Mouse (Mus musculus): Measurements from ENCODE around the gene Crtc2.

Crtc2 gene

DNA sequence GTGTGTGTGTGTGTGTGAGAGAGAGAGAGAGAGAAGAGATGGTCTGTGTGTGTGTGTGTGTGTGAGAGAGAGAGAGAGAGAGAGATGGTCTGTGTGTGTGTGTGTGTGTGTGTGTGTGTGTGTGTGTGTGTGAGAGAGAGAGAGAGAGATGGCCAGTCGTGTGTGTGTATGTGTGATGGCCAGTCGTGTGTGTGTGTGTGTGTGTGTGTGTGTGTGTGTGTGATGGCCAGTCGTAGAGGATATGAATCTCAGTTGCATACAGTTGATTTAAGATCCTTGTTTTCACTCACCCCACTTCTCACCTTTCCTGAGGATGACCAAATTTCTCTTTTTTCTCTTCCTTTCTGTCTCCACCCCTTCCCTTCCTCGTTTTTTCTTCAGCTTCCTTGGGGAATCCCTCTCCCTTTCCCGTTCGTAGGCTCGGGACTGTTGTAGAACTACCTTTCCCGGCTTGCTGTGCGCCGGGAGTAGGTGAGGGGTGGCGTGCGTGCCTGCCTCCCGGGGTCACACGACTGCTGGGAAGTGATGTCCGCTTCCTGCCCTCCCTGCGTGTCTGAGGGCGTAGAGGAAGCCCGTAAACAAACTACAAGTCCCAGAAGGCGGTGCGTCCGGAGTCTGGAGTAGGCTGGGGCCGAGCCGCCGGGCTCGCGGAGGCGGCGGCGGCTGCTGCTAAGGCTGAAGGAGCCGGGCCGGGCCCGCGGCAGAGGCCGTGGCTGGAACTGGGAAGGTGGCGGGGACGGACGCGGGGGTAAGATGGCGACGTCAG lies at the start of gene Crtc2:
TSS of gene Crtc2 (plus strand) at position 511 of the 766 bp plus-strand sequence.
- under 1% methylated on average over 40 of the region's 40 CpGs for WGBS

DNA sequence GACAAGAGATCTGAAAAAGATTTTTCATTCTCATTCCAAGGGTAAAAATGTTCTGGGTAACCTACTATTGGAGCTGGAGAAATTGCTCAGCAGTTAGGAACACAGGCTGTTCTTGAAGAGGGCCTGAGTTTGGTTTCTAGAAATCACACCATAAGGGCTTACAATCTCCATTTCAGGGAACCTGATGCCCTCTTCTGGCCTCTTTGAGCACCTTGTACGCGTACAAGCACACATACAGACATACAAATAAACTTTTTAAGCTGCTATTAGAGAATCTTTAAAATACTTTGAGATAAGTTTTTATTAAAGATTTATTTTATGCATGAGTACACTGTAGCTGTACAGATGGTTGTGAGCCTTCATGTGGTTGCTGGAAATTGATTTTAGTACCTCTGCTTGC lies 49.4 kb upstream of the Crtc2 start:
- whole genome bisulfite sequencing, result 97% methylated on average over 2 of the region's 2 CpGs

DNA sequence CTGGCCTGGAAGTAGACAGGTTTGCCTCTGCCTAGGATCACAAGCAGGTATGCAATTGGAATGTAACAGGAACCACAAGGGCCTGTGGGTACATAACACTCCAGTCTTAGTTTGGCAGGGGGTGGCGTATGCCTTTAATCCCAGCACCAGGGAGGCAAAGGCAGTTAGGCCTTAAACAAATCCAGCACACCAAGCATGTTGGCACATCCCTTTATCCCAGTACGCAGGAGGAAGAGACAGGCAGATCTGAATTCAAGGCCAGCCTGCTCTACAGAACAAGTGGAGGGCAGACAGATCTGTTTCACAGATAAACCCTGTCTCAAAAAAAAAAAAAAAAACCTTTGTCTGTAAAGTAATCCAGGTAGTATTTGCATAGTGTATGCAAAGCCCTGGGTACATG lies 45.3 kb upstream of the Crtc2 start:
- 87% methylated on average over 2 of the region's 2 CpGs for WGBS

DNA sequence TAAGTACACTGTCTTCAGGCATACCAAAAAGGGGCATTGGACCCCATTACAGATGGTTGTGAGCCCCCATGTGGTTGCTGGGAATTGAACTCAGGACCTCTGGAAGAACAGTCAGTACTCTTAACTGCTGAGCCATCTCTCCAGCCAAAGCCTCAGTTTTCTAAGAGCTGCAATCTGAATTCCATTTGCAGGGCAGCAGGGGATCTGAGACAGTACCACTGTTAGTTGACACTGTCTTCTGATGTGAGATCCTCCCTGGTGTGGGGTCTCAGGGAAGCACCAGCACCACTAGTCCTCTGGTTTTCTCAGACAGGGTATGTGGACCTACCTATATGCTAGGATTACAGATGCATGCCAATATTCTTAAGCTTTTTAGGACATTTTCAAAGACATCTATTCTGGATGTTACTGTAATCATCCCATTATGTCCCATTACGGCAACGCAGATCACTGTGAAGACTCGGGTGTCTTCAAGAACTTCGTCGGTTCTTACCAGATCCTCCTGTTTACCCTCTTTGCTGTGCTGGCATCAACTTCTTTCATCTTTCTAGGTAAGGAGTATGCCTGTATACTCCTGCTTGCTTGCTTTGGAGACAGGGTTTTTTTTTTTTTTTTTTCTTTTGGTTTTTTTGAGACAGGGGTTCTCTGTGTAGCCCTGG lies 43.9 kb upstream of the Crtc2 start:
- 85% methylated on average over 5 of the region's 5 CpGs for WGBS

DNA sequence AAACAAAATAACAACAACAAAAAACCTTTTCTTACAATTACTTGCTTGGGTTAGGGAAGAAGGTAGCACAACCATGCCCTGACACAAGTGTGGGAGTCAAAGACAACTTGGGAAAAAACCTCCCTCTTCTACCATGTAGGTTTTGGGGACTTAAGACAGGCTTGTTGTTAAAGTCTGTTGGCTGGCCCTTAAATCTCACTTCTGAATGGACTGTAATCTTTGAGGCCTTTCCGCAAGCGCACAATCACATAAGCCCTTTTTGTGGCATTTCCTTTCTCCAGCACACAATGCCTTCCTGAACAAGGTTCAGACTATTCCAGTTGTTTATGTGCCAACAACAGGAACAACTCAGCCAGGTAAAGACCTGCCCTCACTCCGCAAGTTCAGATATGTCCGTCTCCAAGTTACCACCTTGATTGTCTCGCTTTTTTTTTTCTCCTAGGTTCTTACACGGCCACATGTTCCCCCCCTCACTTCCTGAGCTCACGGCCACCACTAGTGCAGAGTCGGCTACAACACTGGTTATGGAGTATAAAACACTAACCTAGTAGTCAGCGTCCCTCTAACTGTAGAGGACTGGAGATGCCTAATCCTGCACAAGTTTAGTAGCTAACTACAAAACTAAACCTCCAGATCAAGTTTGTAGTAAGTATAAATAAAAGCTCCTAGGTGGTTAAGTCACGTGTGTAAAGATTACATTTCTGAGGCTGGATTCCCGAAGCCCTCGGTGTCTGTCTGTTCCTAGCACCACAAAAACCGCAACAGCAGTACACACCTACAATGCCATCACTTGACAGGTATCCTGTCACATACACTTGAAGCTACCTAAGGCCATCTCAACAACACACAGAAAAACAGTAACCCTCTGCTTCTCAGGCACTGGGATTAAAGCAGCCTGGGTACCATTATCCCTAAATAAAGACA lies 42.2 kb upstream of the Crtc2 start:
- 68% methylated on average over 13 of the region's 13 CpGs for WGBS

DNA sequence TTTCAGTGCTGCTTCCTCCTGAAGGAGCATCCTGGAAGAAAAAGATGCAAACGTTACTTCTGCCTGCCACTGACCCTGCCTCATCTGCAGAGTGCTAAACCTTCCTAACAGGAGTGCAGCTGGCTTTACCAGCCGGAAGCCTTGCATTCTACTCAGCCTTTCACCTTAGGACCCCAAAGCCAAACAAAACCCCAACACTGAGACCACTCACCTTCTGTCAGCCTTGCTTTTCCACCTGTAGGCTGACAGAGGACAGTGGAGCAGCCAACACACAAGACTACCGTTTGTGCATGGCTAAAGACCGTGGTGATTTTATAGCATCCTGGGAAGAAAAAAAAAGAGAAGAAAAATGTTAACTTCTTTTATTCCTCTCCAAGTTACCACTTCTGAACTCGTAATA lies 41.2 kb upstream of the Crtc2 start:
- WGBS, result 7% methylated on average over 5 of the region's 5 CpGs

DNA sequence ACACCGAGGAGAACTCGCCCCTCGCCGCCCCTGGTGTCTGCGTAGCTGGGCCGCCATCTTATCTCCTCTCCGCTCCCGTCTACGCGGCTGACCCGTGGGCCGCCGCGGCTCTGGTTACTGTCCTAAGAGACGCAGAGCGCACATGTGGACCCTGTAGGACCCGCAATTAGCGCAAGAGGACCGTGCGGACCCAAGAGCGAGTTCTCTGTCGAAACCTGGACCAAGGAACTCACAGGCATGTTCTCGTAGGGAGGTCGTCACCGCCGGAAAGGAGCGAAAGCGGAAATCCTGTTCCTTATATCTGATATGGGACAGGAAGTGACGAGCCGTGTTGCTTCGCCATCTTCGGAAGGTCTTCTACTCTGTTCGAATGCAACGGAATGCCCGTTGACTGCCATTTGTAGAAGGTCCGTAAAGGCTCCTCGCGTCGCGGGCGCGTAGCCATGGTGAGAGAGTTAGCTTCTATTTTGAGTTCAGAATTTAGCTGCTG lies 40.5 kb upstream of the Crtc2 start, which contains the start of the genes Rps27 and Rab13:
TSS of gene Rps27 (minus strand) at position 275 of the 490 bp plus-strand sequence.
TSS of gene Rab13 (plus strand) at position 319 of the 490 bp plus-strand sequence.
- WGBS, result under 1% methylated on average over 42 of the region's 42 CpGs

DNA sequence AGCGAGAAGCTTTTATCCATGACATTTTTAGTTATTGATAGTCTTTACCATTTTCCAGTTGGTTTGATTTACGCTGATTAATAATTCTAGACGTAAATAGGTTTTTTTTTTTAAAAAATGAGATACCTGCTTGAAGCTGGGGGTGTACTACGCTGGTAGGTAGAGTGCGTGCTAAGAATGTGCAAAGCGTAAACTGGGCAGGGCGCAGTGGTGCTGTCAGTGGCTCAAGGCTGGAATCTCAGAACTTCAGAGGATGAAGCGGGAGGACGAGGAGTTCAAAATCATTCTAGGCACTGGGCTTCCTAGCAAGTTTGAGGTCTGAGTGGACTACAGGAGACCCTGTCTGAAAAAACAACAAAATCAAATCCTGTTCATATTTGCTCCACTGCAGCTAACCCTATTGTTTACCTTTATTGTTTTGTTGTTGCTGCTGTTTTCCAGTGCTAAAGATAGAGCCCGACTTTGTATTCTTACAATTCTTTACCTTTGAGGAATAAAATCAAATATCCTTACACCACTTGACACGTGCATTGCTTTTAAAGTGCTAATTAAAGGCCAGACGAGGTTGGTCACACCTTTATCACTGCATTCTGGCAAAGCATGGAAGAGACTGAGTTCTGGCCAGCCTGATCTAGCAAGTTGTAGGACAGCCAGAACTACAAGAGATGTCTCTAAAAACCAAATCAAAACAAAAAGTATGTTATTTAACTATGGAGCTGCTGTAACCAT lies 39.8 kb upstream of the Crtc2 start:
- WGBS, result 10% methylated on average over 12 of the region's 12 CpGs

DNA sequence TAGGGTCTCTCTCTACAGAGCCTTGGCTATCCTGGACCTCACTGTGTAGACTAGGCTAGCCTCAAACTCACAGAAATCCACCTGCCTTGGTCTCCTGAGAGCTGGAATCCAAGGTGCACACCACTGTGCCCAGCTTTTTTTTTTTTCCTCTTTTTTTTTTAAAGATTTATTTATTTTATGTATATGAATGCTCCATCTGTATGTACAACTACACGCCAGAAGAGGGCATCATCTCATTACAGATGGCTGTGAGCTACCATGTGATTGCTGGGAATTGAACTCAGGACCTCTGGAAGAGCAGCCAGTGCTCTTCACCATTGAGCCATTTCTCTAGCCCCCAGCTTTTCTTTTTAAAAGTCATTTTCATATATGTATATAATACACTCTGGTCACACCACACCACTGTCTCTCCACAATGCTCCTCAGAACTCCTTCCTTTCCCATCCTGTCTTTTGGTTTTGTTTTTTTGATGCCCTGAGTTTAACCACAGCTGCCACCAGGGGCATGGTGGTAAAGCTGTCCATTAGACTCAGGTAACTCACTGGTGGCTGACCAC lies 38.1 kb upstream of the Crtc2 start:
- 46% methylated on average over 1 of the region's 1 CpGs for WGBS

DNA sequence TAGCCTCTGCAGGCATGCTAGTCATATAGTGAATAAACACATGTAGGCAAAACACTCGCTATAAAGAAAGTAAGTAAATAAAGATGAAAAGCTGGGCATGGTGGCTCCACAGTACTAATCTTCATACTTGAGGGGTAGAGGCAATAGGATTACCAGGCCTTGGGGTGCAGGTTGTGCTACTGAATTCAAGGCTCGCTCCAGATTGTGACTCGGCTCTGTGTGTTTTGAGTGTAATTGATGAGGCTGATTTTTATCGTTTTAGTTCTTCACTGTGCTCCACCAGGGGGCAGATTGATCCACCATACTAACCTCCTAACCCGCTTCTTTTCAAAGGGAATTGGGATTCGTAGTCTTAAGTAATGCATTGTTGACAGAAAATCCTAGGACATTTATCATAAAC lies 33.9 kb upstream of the Crtc2 start:
- WGBS, result 8% methylated on average over 6 of the region's 6 CpGs

DNA sequence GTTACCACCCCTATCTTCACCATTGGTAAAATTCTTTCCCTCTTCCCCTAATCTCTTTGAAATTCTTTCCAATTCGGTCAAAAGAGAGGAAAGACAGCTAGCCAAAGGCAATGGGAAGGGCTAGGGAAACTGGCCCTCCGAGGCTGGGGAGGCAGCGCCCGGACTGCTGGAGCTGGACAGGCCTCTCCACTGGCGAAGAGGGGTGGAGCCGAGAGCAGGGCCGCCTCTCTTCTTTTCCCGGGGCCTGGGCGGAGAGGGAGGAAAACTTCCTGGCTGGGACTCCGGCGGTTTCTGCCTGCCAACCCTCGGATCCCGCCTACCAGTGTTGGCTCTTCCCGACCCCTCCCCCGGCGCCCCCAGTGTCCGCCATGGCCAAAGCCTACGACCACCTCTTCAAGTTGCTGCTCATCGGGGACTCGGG lies 33.4 kb upstream of the Crtc2 start:
- WGBS, result 2% methylated on average over 20 of the region's 20 CpGs

DNA sequence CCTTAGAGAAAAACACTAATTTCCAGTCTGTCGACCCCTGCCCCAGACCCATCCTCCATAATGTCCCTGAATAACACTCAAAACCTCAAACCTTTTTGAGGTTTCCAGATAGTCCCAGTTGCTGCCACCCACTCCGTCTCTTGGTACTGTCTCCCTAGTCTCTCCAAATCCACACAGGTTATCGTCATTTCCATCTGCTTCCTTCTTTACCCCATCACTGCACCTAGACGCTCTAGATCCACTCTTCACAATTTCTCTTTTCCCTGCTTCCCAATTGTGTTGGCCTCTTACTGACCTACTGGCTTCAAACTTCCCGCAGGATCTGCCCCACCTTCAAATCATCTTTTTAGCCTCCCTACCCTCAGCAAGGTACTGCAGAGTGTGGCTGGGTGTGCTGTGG lies 32.8 kb upstream of the Crtc2 start:
- 25% methylated on average over 5 of the region's 5 CpGs for WGBS

DNA sequence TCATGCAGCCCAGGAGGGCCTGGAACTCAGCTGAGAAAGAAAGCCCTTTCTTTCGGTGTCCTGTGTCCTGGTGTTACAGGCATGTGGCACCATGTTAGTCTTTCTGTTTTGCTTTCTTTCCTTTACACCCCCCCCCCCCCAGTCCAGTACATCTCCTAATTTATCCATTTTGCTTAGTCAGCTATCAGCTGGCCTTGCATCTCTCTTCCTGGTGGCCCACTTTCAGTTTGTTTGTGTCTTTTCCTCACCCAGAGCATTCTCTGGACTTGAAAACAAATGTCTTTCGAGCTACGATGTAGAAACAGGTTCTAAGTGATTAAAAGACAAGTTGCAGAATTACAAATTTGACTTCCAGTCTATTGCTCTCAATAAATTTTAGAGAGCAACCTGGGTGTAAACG lies 31.5 kb upstream of the Crtc2 start:
- WGBS, result 80% methylated on average over 4 of the region's 4 CpGs

DNA sequence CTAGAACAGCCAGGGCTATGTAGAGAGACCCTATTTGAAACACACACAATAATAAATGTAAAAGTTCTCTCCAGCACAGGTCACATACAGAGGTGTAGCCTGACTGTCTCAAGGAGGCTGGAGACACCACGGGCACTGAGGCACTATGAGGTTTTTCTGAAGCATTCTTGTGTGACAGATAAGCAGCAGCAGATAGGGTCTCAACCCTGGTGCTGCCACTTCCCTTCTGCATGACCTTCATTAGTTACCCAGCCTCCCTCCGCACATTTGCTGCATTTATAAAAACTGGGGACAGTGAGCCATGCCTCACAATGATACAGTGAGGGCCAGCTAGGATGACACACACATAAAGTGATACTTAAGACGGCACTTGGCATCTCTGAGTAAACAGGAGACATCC lies 31.0 kb upstream of the Crtc2 start:
- WGBS, result 79% methylated on average over 3 of the region's 3 CpGs

DNA sequence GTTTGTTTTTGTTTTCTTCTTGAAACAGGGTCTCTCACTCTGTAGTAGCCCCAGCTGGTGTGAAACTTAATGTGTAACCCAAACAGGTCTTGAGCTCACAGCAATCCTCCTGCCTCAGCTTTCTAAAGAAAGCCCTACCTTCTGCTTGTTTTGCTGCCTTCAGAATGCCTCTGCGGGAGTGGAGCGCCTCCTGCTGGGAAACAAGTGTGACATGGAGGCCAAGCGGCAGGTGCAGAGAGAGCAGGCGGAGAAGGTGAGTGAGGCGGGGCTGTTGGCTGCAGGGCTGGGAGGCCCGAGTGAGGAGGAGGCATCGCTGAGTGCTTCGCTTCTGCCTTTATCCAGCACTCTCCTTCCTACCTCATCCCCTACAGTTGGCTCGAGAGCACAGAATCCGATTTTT lies 29.6 kb upstream of the Crtc2 start:
- 86% methylated on average over 10 of the region's 10 CpGs for WGBS

DNA sequence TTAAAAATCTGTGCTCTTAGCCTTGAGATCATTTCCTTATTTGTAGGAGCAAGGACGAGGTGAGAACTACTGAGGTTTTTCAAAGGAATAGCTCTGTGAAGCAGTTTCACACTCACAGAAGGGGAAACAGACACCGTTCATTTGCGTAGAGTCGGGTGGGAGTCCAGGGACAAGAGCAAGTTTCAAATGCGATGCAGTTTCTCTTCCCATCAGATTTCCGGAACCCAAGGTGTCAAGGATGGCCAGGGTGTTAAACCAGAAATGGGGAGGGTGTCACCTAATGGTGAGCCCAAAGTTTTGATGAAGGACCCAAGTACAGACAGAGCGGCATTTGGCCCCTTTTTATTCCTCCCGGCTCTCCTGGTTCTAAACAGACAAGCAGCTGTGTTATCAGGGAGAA lies 22.9 kb upstream of the Crtc2 start:
- 7% methylated on average over 8 of the region's 8 CpGs for WGBS

DNA sequence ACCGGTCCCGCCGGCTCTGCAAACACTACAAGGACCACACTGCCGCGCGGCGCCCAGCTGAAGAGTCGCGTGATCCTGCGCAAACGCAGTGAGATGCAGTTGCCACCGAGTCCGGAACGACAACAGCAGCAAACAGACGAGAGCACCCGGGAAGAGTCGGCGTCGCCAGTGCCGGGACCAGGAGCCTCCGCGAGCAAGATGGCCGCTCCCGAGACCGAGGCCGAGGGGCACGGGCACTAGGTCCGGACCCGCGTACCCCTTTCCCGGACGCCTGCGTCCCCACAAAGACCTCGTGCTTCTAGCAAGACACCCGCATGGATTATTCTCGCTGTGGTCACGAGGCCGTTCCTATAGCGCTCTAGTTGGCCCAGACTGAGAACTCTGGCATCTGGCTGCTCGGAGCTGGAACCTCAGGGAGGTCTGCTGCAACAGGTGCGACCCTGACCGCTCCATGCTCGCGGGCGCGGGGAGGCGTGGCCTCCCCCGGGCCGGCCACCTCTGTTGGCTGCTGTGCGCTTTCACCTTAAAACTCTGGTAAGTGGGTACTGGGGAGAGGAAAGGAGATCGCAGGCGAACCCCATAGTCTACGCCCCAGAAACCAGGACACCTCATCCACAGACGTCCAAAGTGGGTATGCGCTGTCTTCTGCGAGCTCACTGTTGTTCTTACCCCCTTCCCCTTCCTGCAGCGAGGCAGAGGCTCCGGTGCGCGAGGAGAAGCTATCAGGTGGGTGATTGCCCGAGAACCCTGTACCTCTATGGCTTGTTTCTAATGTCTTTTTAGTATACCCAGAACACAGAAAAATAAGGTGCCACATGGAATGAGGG lies 22.2 kb upstream of the Crtc2 start, which contains the start of gene Jtb:
TSS of gene Jtb (plus strand) at position 91 of the 827 bp plus-strand sequence.
- WGBS, result under 1% methylated on average over 61 of the region's 61 CpGs

DNA sequence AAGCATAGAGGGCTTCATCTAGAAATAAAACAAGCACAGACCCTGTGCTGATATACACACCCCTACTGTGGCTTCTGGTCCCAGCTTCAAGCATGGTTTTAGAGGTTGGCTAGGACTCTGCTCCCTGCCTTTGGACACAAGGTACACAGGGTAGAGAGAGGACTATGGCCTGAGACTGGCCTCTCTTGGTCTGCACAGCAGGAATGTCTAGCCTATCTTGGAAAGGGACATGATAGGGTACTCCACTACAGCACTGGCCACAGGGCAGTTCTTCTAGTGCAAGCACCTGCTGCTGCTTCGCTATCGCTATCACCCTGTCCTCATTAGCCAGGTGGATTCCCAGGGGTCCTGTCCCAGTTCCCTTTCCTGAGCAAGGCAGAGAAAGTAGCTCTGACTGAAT lies 12.7 kb upstream of the Crtc2 start:
- WGBS, result 94% methylated on average over 2 of the region's 2 CpGs

DNA sequence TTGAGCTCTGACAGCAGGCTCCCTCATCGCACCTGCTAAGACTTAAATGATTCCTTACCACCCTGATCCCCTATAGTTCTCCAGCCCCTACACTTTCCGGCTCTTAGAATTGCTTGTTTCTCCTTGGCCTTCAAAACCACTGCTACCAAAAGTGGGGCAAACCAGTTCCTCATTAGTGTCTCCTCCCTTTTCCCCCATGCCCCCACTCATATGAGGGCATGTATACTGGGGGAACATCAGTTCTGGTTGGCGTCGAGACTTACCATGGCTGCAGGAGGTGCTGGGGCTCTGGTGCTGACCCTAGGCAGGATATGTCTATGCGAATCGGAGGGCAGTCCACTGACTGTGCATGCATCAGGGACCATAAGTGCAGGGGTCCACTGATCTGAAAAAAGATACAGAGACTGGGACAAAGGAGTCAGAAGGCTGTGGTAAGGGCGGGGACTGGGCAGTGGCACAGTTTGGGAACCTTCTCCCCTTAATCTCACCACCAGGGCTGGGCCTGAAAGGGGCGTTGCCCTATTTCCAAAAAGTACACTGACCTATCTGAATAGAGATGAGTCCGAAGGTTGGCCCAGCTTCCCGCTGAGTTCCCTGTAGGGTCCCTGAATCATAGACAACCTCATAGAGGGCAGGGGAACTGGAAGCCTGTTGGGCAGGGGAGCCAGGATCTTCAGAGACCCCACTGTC lies 12.1 kb upstream of the Crtc2 start:
- WGBS, result 94% methylated on average over 10 of the region's 10 CpGs
